Mouse (Mus musculus) ES-Bruce4 (cell line): ENCODE measurements around the gene Cgrrf1.

Experiments
- CTCF ChIP-seq: IDR thresholded peaks from one replicate; pipeline ENCODE4 v1.8.1; 2011; ENCODE audit warnings: low read depth, low read length
- EP300 ChIP-seq: IDR thresholded peaks from 2 replicates; pipeline ENCODE4 v1.6.1; 2011; ENCODE audit warnings: low read depth, low read length; ENCODE audit not compliant: insufficient read depth
- POLR2A ChIP-seq: IDR thresholded peaks from one replicate; pipeline ENCODE4 v1.8.1; 2011; ENCODE audit warnings: low read length; ENCODE audit not compliant: insufficient read depth

GRCm38 (mm10) chr14:46785247-46785646 lies 46.7 kb upstream of the Cgrrf1 start:
- no peak for TF ChIP-seq POLR2A
- TF ChIP-seq CTCF, result no peak
- TF ChIP-seq EP300, result no peak
